Mouse (Mus musculus) fibroblast of lung, adult 2 months (primary cell): ENCODE data around the gene Robo2.

Source experiments
- DNase-seq: peaks from one replicate; pipeline ENCODE4 v3.0.0-alpha.2; 2011; ENCODE audit warnings: low read depth

Gene Robo2

GRCm38 (mm10) chr16:74411481-74412251 is at the start of gene Robo2:
Gene Robo2, minus strand, starts transcription at chr16:74411825.
- DNase-seq, result no peak

GRCm38 (mm10) chr16:74458138-74458537 is 46.5 kb upstream of the Robo2 start:
- no peak for DNase-seq

- DNase-seq, result no peak
Measured at GRCm38 (mm10) chr16:74457736-74458135, 46.1 kb upstream of the Robo2 start.

- DNase-seq, result no peak
Measured at GRCm38 (mm10) chr16:74456808-74457470, 45.3 kb upstream of the Robo2 start.

GRCm38 (mm10) chr16:74455179-74455578 is 43.6 kb upstream of the Robo2 start:
- DNase-seq, result no peak

- DNase-seq, result no peak
Measured at GRCm38 (mm10) chr16:74448025-74448424, 36.4 kb upstream of the Robo2 start.

- DNase-seq, result no peak
Measured at GRCm38 (mm10) chr16:74427071-74427470, 15.4 kb upstream of the Robo2 start.

GRCm38 (mm10) chr16:74420324-74420723 is 8.7 kb upstream of the Robo2 start:
- no peak for DNase-seq

GRCm38 (mm10) chr16:74412471-74413291 is 1.1 kb upstream of the Robo2 start:
- peak; percentile 23 for DNase-seq

GRCm38 (mm10) chr16:74411021-74411420 is 604 bp downstream of the Robo2 start:
- DNase-seq, result no peak

- DNase-seq, result no peak
Measured at GRCm38 (mm10) chr16:74410125-74410524, 1.5 kb downstream of the Robo2 start.

- no peak for DNase-seq
Measured at GRCm38 (mm10) chr16:74409548-74409947, 2.1 kb downstream of the Robo2 start.

GRCm38 (mm10) chr16:74408566-74408965 is 3.1 kb downstream of the Robo2 start:
- DNase-seq, result no peak

- no peak for DNase-seq
Measured at GRCm38 (mm10) chr16:74397291-74397690, 14.3 kb downstream of the Robo2 start.

- DNase-seq, result no peak
Measured at GRCm38 (mm10) chr16:74395678-74396077, 15.9 kb downstream of the Robo2 start.

GRCm38 (mm10) chr16:74379458-74379857 is 32.2 kb downstream of the Robo2 start:
- no peak for DNase-seq

GRCm38 (mm10) chr16:74375342-74375940 is 36.2 kb downstream of the Robo2 start:
- DNase-seq, result no peak

- no peak for DNase-seq
Measured at GRCm38 (mm10) chr16:74374540-74374939, 37.1 kb downstream of the Robo2 start.

- DNase-seq, result no peak
Measured at GRCm38 (mm10) chr16:74373407-74373806, 38.2 kb downstream of the Robo2 start.

GRCm38 (mm10) chr16:74372876-74373275 is 38.7 kb downstream of the Robo2 start:
- no peak for DNase-seq

- no peak for DNase-seq
Measured at GRCm38 (mm10) chr16:74348437-74348836, 63.2 kb downstream of the Robo2 start.

- no peak for DNase-seq
Measured at GRCm38 (mm10) chr16:74338969-74339630, 72.5 kb downstream of the Robo2 start.
